Mouse (Mus musculus) myocyte (in vitro differentiated cells): Measurements from ENCODE around the gene Mxd3. TPM values are rescaled to one million over a fixed set of nuclear protein-coding genes. Genes with fewer than 3 reads are reported as not detected.

ENCODE experiments used
- H3K27me3 ChIP-seq: one replicate; pipeline ENCODE4 v1.6.1; 2011; ENCODE audit not compliant: control insufficient read depth, insufficient read depth, insufficient read length
- H3K36me3 ChIP-seq: one replicate; pipeline ENCODE4 v1.6.1; 2011; ENCODE audit not compliant: control insufficient read depth, insufficient read depth
- H3K4me2 ChIP-seq: one replicate; pipeline ENCODE4 v1.6.1; 2011; ENCODE audit warnings: low read depth, control low read depth
- H3K4me3 ChIP-seq: one replicate; pipeline ENCODE4 v1.5.1; 2011; ENCODE audit warnings: mild to moderate bottlenecking, control low read depth, moderate library complexity
- H3K79me2 ChIP-seq: one replicate; pipeline ENCODE4 v1.6.1; 2011; ENCODE audit not compliant: control insufficient read depth, insufficient read depth
- H3ac ChIP-seq: one replicate; pipeline ENCODE4 v1.6.1; 2011; ENCODE audit not compliant: control insufficient read depth, insufficient read length
- CEBPB ChIP-seq: IDR thresholded peaks from 2 replicates; pipeline ENCODE4 v1.6.1; 2011; ENCODE audit warnings: mild to moderate bottlenecking, moderate library complexity; ENCODE audit not compliant: poor library complexity, insufficient read depth, severe bottlenecking
- E2F4 ChIP-seq: IDR thresholded peaks from one replicate; pipeline ENCODE4 v1.6.1; 2011; ENCODE audit warnings: mild to moderate bottlenecking, control low read depth, moderate library complexity; ENCODE audit not compliant: insufficient read depth
- MAX ChIP-seq: IDR thresholded peaks from one replicate; pipeline ENCODE4 v1.6.1; 2011; ENCODE audit warnings: low read depth, mild to moderate bottlenecking, control low read depth
- MYOD1 ChIP-seq, 3 experiments: IDR thresholded peaks; one replicate each; pipeline ENCODE4 v1.6.1; 2011; ENCODE audit warnings: control low read depth in 2 of 3, low read depth in 2 of 3, mild to moderate bottlenecking in 2 of 3, moderate library complexity in 1 of 3; ENCODE audit not compliant: insufficient read length in 2 of 3, control insufficient read depth in 1 of 3
- MYOG ChIP-seq, 3 experiments: IDR thresholded peaks; one replicate each; pipeline ENCODE4 v1.6.1; 2011; ENCODE audit warnings: control low read depth in 2 of 3, low read depth in 2 of 3, mild to moderate bottlenecking in 2 of 3; ENCODE audit not compliant: insufficient read length in 2 of 3, control insufficient read depth in 1 of 3, insufficient read depth in 1 of 3
- POLR2A ChIP-seq: IDR thresholded peaks from one replicate; pipeline ENCODE4 v1.6.1; 2011; ENCODE audit warnings: low read depth, mild to moderate bottlenecking, control low read depth, moderate library complexity; ENCODE audit not compliant: insufficient read length
- POLR2AphosphoS2 ChIP-seq: IDR thresholded peaks from one replicate; pipeline ENCODE4 v1.6.1; 2011; ENCODE audit warnings: low read depth, control low read depth; ENCODE audit not compliant: insufficient read length
- REST ChIP-seq: IDR thresholded peaks from one replicate; pipeline ENCODE4 v1.6.1; 2011; ENCODE audit warnings: mild to moderate bottlenecking, control low read depth, moderate library complexity; ENCODE audit not compliant: insufficient read depth, insufficient read length
- SRF ChIP-seq: IDR thresholded peaks from one replicate; pipeline ENCODE4 v1.6.1; 2011; ENCODE audit warnings: low read depth; ENCODE audit not compliant: control insufficient read depth, insufficient read length
- TCF12 ChIP-seq: IDR thresholded peaks from one replicate; pipeline ENCODE4 v1.6.1; 2011; ENCODE audit warnings: mild to moderate bottlenecking, control low read depth; ENCODE audit not compliant: poor library complexity, insufficient read depth, severe bottlenecking
- TCF3 ChIP-seq: IDR thresholded peaks from one replicate; pipeline ENCODE4 v1.6.1; 2011; ENCODE audit warnings: low read depth, control low read depth; ENCODE audit not compliant: insufficient read length
- USF1 ChIP-seq: IDR thresholded peaks from one replicate; pipeline ENCODE4 v1.6.1; 2011; ENCODE audit warnings: low read depth, mild to moderate bottlenecking, control low read depth, moderate library complexity
- polyA plus RNA-seq: library from polyadenylated mRNA; unstranded; fragments of >200 nt; fragmentation: generic; extraction: Trizol; gene quantifications from one replicate; pipeline ENCODE4 v1.2.1, GENCODE M21; 2012; ENCODE audit warnings: missing spikeins

Mxd3 gene
- polyA plus RNA-seq, 1 experiment = 17.0 TPM

- Histone ChIP-seq H3K27me3 (no peaks in the 10 kb centered on the region), H3K36me3 (no peaks in the 10 kb centered on the region), H3K79me2 (no peaks in the 10 kb centered on the region), H3ac (no peak overlapping the region), H3K4me3 (no peak overlapping the region), H3K4me2 (no peak overlapping the region)
- TF ChIP-seq POLR2A (no peak), MYOD1 (IDR thresholded peaks at IDR 0.05; ENCODE audit: control insufficient read depth in 1 of 3, insufficient read length in 2 of 3, low read depth in 2 of 3) (no peak), USF1 (no peak), E2F4 (no peak)
Observed at GRCm38 (mm10) chr13:55335701-55336100, 6.1 kb upstream of the Mxd3 start.

DNA sequence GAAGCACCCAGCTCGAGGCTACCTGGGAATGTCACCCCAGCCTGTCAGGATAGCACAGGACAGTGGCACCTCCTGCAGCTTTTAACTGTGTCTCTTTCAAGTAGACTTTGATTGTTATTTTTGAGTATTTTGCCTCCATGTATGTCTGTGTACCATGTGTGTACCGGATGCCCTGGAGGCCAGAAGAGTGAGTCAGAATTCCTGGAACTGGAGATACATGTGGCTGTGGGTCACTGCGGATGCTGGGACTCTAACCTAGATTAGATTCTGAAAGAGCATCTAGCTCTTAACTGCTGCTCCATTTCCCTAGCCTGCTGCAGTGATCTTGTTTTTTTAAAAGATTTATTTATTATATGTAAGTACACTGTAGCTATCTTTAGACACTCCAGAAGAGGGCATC, 2.7 kb upstream of the Mxd3 start:
- peaks cover 11% of the 10 kb centered on the region for H3K79me2 ChIP-seq
- H3K4me3 ChIP-seq = no peak overlapping the region
- TF ChIP-seq SRF (no peak), MYOD1 (IDR thresholded peaks at IDR 0.05; ENCODE audit: control insufficient read depth in 1 of 3, insufficient read length in 2 of 3, low read depth in 2 of 3) (no peak), POLR2A (no peak), CEBPB (no peak), REST (no peak), USF1 (no peak), POLR2AphosphoS2 (no peak), TCF12 (no peak), E2F4 (no peak), MAX (no peak), TCF3 (no peak), MYOG (IDR thresholded peaks at IDR 0.05; ENCODE audit: control insufficient read depth in 1 of 3, insufficient read depth in 1 of 3, insufficient read length in 2 of 3, low read depth in 2 of 3) (no peak)
- H3ac ChIP-seq = no peak overlapping the region
- H3K27me3 ChIP-seq = no peaks in the 10 kb centered on the region
- no peaks in the 10 kb centered on the region for H3K36me3 ChIP-seq
- no peak overlapping the region for H3K4me2 ChIP-seq

- peak overlapping the region; percentile 96 for H3K4me2 ChIP-seq
- H3K4me3 ChIP-seq = peak overlapping the region; percentile 36
- no peaks in the 10 kb centered on the region for H3K27me3 ChIP-seq
- TF ChIP-seq MAX = no peak
- TF ChIP-seq USF1 = peak; percentile 50
- H3K36me3 ChIP-seq = no peaks in the 10 kb centered on the region
- H3ac ChIP-seq = peak overlapping the region; percentile 50
- peaks cover 11% of the 10 kb centered on the region for H3K79me2 ChIP-seq
Observed at GRCm38 (mm10) chr13:55330567-55331400, 1.2 kb upstream of the Mxd3 start.

DNA sequence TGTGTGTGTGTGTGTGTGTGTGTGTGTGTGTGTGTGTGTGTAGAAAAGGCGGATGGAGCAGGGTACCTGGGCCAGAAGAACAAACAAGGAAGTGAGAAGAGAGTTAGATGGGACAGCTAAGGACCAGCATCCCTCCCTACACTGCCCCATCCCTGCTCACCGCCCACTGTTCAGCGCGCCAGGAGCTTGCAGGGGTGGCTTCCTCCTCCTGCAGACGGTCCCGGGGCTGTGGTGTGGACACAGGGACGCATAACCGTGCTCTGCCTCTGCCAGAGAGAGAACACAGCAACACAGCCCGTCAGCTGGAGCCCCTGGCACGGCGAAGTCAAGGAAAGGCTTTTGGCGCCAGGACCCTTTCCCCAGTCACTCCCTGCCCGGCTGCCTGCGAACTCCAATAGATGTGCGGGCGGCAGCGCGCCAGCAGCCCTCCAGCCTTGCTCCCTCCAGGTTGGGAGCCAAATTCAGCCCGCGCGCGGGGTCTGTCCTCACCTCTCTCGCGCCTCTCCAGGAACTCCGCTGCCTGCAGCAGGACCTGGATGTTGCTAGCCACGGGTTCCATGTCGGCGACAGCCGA, 427 bp downstream of the Mxd3 start:
- H3ac ChIP-seq = peak overlapping the region; percentile 50
- peak overlapping the region; percentile 36 for H3K4me3 ChIP-seq
- peak overlapping the region; percentile 69 for H3K4me2 ChIP-seq
- H3K79me2 ChIP-seq = peaks cover 11% of the 10 kb centered on the region
- peaks cover 3% of the 10 kb centered on the region for H3K36me3 ChIP-seq
- TF ChIP-seq MYOD1 (IDR thresholded peaks at IDR 0.05; ENCODE audit: control insufficient read depth in 1 of 3, insufficient read length in 2 of 3, low read depth in 2 of 3) = no peak
- TF ChIP-seq POLR2AphosphoS2 = peak; percentile 41
- TF ChIP-seq MAX = no peak
- no peaks in the 10 kb centered on the region for H3K27me3 ChIP-seq

DNA sequence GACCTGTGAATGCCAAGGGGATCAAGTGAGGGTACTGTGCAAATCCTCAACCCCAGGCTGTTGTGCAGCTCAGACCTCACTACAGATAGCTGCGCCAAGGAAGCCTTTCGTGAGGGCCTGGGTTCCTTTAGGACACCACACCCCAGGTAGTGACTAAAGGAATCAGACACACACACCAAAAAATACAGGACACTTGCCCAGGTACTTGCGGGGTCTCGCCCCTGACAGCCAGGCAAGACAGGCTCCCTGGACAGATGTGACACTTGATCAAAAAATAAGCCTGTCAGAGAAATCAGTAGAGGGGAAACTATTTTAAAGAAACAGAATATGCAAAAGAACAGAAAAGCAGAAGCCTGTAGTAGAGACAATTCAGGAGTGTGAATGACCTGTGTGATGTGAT, 982 bp downstream of the Mxd3 start:
- Histone ChIP-seq H3K36me3 (peaks cover 3% of the 10 kb centered on the region), H3K27me3 (no peaks in the 10 kb centered on the region), H3K79me2 (peaks cover 17% of the 10 kb centered on the region), H3K4me3 (peak overlapping the region; percentile 36), H3ac (peak overlapping the region; percentile 50), H3K4me2 (peak overlapping the region; percentile 69)
- TF ChIP-seq MAX = no peak
- no peak for TF ChIP-seq E2F4
- no peak for TF ChIP-seq USF1
- TF ChIP-seq MYOD1 (IDR thresholded peaks at IDR 0.05; ENCODE audit: control insufficient read depth in 1 of 3, insufficient read length in 2 of 3, low read depth in 2 of 3) = no peak
- TF ChIP-seq REST = no peak
- no peak for TF ChIP-seq MYOG (IDR thresholded peaks at IDR 0.05; ENCODE audit: control insufficient read depth in 1 of 3, insufficient read depth in 1 of 3, insufficient read length in 2 of 3, low read depth in 2 of 3)
- TF ChIP-seq SRF = no peak
- TF ChIP-seq POLR2AphosphoS2 = no peak
